Mouse (Mus musculus): ENCODE measurements around the gene Cfap65.

Gene Cfap65

DNA sequence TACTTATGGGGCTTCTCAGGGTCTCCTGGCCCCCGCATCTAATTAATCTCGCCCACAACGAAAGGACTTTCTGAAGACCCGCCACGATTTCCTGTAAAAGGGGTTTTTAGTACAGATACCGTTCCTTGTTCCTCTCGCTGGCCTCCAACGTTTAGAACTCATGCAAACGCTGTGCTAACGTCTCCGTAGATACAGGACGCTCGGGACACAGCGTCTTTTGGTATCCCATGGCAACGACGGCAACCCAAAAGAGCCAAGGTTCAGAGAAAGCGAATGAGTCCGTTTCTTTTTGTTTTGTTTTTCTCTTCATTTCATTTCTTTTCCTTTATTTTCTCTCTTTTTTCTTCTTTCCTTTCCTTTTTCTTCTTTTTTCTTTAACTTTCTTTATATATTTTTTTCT is at the start of gene Cfap65:
TSS of gene Cfap65 (minus strand) at position 198 of the 400 bp plus-strand sequence.
- Histone ChIP-seq H3K36me3 (ENCODE audit: control insufficient read depth, insufficient read depth, low read length, poor library complexity, severe bottlenecking) (no peaks in the 10 kb centered on the region), H3K27me3 (ENCODE audit: control insufficient read depth, insufficient read depth, low read length, poor library complexity, severe bottlenecking) (peaks cover 2% of the 10 kb centered on the region; the same call in 1 of the 2 replicates)
- no peak for DNase-seq (ENCODE audit: low read depth, low spot score)

DNA sequence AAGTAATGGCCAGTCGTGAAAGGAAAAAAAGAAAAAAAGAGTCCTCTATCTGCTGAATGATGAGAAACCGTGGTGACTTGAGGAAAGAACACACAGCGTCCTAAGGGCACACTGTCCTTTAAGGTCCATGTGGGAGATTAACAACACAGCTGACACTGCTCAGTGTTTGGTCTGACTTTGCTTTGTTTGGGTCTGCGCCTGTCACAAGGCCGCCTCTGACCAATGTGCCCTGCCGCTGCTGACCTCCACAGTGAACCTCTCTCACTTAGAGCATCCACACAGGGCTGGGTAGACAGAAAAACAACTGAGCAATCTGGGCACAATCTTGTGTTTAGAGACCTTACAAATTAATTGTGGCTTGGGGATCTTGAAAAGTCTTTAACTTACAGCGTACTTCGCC is 41.6 kb upstream of the Cfap65 start:
- DNase-seq (ENCODE audit: low read depth, low spot score): no peak
- Histone ChIP-seq H3K27me3 (ENCODE audit: control insufficient read depth, insufficient read depth, low read length, poor library complexity, severe bottlenecking) (no peaks in the 10 kb centered on the region), H3K36me3 (ENCODE audit: control insufficient read depth, insufficient read depth, low read length, poor library complexity, severe bottlenecking) (no peaks in the 10 kb centered on the region)

- no peaks in the 10 kb centered on the region for H3K27me3 ChIP-seq (ENCODE audit: control insufficient read depth, insufficient read depth, low read length, poor library complexity, severe bottlenecking)
- H3K36me3 ChIP-seq (ENCODE audit: control insufficient read depth, insufficient read depth, low read length, poor library complexity, severe bottlenecking): no peaks in the 10 kb centered on the region
- DNase-seq (ENCODE audit: low read depth, low spot score): no peak
Observed at GRCm38 (mm10) chr1:74975936-74976335, 40.5 kb upstream of the Cfap65 start.

- DNase-seq (ENCODE audit: low read depth, low spot score): no peak
- Histone ChIP-seq H3K36me3 (ENCODE audit: control insufficient read depth, insufficient read depth, low read length, poor library complexity, severe bottlenecking) (no peaks in the 10 kb centered on the region), H3K27me3 (ENCODE audit: control insufficient read depth, insufficient read depth, low read length, poor library complexity, severe bottlenecking) (no peaks in the 10 kb centered on the region)
Observed at GRCm38 (mm10) chr1:74973590-74973989, 38.2 kb upstream of the Cfap65 start.

GRCm38 (mm10) chr1:74971353-74972050 is 36.1 kb upstream of the Cfap65 start:
- H3K36me3 ChIP-seq (ENCODE audit: control insufficient read depth, insufficient read depth, low read length, poor library complexity, severe bottlenecking): no peaks in the 10 kb centered on the region
- DNase-seq (ENCODE audit: low read depth, low spot score): no peak

GRCm38 (mm10) chr1:74967962-74968580 is 32.7 kb upstream of the Cfap65 start:
- DNase-seq (ENCODE audit: low read depth, low spot score): no peak
- Histone ChIP-seq H3K36me3 (ENCODE audit: control insufficient read depth, insufficient read depth, low read length, poor library complexity, severe bottlenecking) (no peaks in the 10 kb centered on the region), H3K27me3 (ENCODE audit: control insufficient read depth, insufficient read depth, low read length, poor library complexity, severe bottlenecking) (no peaks in the 10 kb centered on the region)

More at GRCm38 (mm10) chr1:74971353-74972050, 36.1 kb upstream of the Cfap65 start:
- H3K27me3 ChIP-seq (ENCODE audit: control insufficient read depth, insufficient read depth, low read length, poor library complexity, severe bottlenecking): no peaks in the 10 kb centered on the region

GRCm38 (mm10) chr1:74964494-74965215 is 29.3 kb upstream of the Cfap65 start:
- H3K36me3 ChIP-seq (ENCODE audit: control insufficient read depth, insufficient read depth, low read length, poor library complexity, severe bottlenecking): no peaks in the 10 kb centered on the region
- peak; percentile 71 for DNase-seq (ENCODE audit: low read depth, low spot score)
- no peaks in the 10 kb centered on the region for H3K27me3 ChIP-seq (ENCODE audit: control insufficient read depth, insufficient read depth, low read length, poor library complexity, severe bottlenecking)

- no peaks in the 10 kb centered on the region for H3K36me3 ChIP-seq (ENCODE audit: control insufficient read depth, insufficient read depth, low read length, poor library complexity, severe bottlenecking)
- no peak for DNase-seq (ENCODE audit: low read depth, low spot score)
- H3K27me3 ChIP-seq (ENCODE audit: control insufficient read depth, insufficient read depth, low read length, poor library complexity, severe bottlenecking): no peaks in the 10 kb centered on the region; the same call in 1 of the 2 replicates
Observed at GRCm38 (mm10) chr1:74962853-74963227, 27.4 kb upstream of the Cfap65 start.

- Histone ChIP-seq H3K27me3 (ENCODE audit: control insufficient read depth, insufficient read depth, low read length, poor library complexity, severe bottlenecking) (no peaks in the 10 kb centered on the region; the same call in 1 of the 2 replicates), H3K36me3 (ENCODE audit: control insufficient read depth, insufficient read depth, low read length, poor library complexity, severe bottlenecking) (no peaks in the 10 kb centered on the region)
- DNase-seq (ENCODE audit: low read depth, low spot score): no peak
Observed at GRCm38 (mm10) chr1:74962126-74962852, 26.9 kb upstream of the Cfap65 start.

DNA sequence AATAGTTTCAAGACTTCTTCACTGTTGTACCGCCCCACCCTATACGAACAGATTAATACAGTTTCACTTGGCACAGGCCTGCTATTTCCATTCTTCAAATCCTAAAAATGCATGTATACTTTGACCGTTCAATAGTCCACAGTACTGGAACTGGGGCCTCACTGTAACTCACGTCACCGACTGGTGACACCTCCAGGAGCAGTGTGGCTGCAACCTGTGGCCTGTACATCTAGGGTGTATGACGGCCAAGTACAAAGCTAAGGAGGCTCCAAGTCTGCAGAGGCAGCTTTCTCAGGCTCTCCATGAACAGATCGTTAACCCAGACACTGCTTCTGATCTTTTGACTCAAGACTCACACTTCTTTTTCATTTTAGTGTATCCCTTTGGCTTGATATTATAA is 26.3 kb upstream of the Cfap65 start:
- DNase-seq (ENCODE audit: low read depth, low spot score): no peak
- no peaks in the 10 kb centered on the region; the same call in 1 of the 2 replicates for H3K27me3 ChIP-seq (ENCODE audit: control insufficient read depth, insufficient read depth, low read length, poor library complexity, severe bottlenecking)
- H3K36me3 ChIP-seq (ENCODE audit: control insufficient read depth, insufficient read depth, low read length, poor library complexity, severe bottlenecking): no peaks in the 10 kb centered on the region

GRCm38 (mm10) chr1:74960059-74960458 is 24.7 kb upstream of the Cfap65 start:
- H3K27me3 ChIP-seq (ENCODE audit: control insufficient read depth, insufficient read depth, low read length, poor library complexity, severe bottlenecking): no peaks in the 10 kb centered on the region; the same call in 1 of the 2 replicates
- no peaks in the 10 kb centered on the region for H3K36me3 ChIP-seq (ENCODE audit: control insufficient read depth, insufficient read depth, low read length, poor library complexity, severe bottlenecking)
- no peak for DNase-seq (ENCODE audit: low read depth, low spot score)

DNA sequence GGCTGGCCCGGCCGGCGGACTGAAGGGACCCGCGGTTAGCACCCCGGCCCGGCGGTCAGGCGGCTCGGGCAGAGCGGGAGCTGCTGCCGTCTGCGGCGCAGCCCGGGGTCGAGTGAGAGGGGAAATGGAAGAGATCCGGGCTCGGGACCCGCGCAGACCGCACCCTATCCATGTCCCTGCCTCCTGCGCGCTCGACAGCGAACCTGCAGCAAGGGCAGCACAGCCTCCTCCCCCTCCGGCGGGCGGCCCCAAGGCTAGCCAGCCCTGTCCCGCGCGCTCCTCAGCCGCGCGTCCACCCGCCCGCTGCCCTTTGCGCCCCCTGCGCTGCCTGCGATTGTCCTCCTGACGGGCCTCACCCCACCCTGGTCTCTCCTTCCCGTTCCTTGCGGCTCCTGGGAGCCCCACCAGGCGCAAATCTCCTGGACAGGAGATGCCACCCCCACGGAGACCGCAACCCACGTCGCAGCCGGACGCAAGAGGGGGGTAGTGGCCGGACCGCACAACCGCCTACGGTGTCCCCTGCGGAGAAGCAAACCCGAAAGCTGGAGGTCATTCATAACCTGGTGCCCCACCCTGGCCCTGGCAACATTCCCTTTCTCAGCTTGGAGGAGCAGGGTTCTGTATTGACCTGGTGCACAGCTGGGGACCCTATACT is 16.3 kb upstream of the Cfap65 start, which contains the start of gene Ihh:
TSS of gene Ihh (minus strand) at position 117 of the 655 bp plus-strand sequence.
- Histone ChIP-seq H3K27me3 (ENCODE audit: control insufficient read depth, insufficient read depth, low read length, poor library complexity, severe bottlenecking) (no peaks in the 10 kb centered on the region; the same call in none of the 2 replicates), H3K36me3 (ENCODE audit: control insufficient read depth, insufficient read depth, low read length, poor library complexity, severe bottlenecking) (no peaks in the 10 kb centered on the region)

GRCm38 (mm10) chr1:74950576-74951490 is 15.4 kb upstream of the Cfap65 start:
- no peak for DNase-seq (ENCODE audit: low read depth, low spot score)
- Histone ChIP-seq H3K36me3 (ENCODE audit: control insufficient read depth, insufficient read depth, low read length, poor library complexity, severe bottlenecking) (no peaks in the 10 kb centered on the region), H3K27me3 (ENCODE audit: control insufficient read depth, insufficient read depth, low read length, poor library complexity, severe bottlenecking) (no peaks in the 10 kb centered on the region; the same call in none of the 2 replicates)

More for the DNA sequence above, 16.3 kb upstream of the Cfap65 start, which contains the start of gene Ihh:
- DNase-seq (ENCODE audit: low read depth, low spot score): no peak

Measured in splenic B cell, adult 2 months (primary cell).